In the genomic region with DNA sequence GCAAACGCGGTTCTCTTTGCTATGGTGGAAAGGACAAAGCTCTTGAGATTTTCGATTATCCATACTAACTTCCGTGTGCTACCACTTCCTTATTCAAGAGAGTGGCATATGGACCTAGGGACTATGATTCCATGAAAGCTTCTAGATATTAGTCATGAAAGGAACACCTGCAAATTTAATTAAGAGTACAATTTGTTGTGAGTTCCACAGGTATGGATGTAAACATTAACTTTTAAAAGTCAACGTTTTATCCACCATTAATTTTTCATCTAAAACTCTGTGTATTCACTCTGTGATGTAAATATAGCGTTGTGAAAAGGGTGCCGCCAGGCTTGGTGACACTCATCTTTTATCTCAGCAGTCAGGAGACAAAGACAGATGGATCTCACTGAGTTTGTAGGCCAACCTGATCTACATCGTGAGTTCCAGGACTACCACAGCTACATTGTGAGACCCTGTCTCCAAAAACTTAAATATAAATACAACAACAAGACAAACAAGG, we compare ENCODE assay signal across 8 mouse cellular contexts. TPM values are rescaled to one million over a fixed set of nuclear protein-coding genes. Genes with fewer than 3 reads are reported as not detected.
DNase-seq lines count a peak whose midpoint lies in the region; ATAC-seq and TF ChIP-seq lines count a peak whose summit lies in the region.

No protein-coding gene starts in this region.

- ATAC-seq in lung, embryonic 14.5 days (ENCODE audit: insufficient read depth) = peak; percentile 5; the same call in 1 of the 2 replicates
- no peak for ATAC-seq in embryonic facial prominence, embryonic 11.5 days (replicated peaks; ENCODE audit: insufficient number of reproducible peaks, low FRiP score, low TSS enrichment, low read depth)
- no peak for ATAC-seq in limb, embryonic 11.5 days (ENCODE audit: insufficient number of reproducible peaks, low FRiP score, low TSS enrichment, low read depth)

- H3K4me2 ChIP-seq in lung, embryonic 14.5 days = peak overlapping the region; percentile 56
- peak overlapping the region; percentile 61 for H3K4me2 ChIP-seq in embryonic facial prominence, embryonic 11.5 days (ENCODE audit: low read depth, low read length)
- H3K4me2 ChIP-seq in limb, embryonic 11.5 days (ENCODE audit: low read depth, severe bottlenecking) = peak overlapping the region; percentile 69

- no peak for TF ChIP-seq CTCF in lung, embryonic 14.5 days (IDR thresholded peaks at IDR 0.05; ENCODE audit: low read depth)
- TF ChIP-seq CTCF in olfactory bulb, adult 2 months (IDR thresholded peaks at IDR 0.05; ENCODE audit: insufficient read depth, low read depth, low read length) = no peak

- no peaks in the 10 kb centered on the region for H3K4me1 ChIP-seq in lung, embryonic 14.5 days (ENCODE audit: insufficient read depth)
- H3K4me1 ChIP-seq in embryonic facial prominence, embryonic 11.5 days (ENCODE audit: control insufficient read depth, insufficient read depth, low read length) = no peaks in the 10 kb centered on the region
- no peaks in the 10 kb centered on the region for H3K4me1 ChIP-seq in limb, embryonic 11.5 days (ENCODE audit: control insufficient read depth, insufficient read depth, low read length)
- H3K4me1 ChIP-seq in olfactory bulb, adult 2 months (ENCODE audit: control insufficient read depth, insufficient read depth, low read length) = no peaks in the 10 kb centered on the region

- peak; percentile 6 for DNase-seq in lung, embryonic 14.5 days
- no peak for DNase-seq in lung, postnatal 25 days (ENCODE audit: low spot score)
- no peak for DNase-seq in embryonic facial prominence, embryonic 11.5 days (ENCODE audit: low spot score)
- no peak for DNase-seq in limb, embryonic 11.5 days (ENCODE audit: low spot score)
- no peak for DNase-seq in right cerebral cortex, adult 18-20 months
- DNase-seq in adrenal gland, postnatal 36 days = no peak
- DNase-seq in gastrocnemius, postnatal 25 days = no peak

- no peaks in the 10 kb centered on the region for H3K27me3 ChIP-seq in lung, embryonic 14.5 days (ENCODE audit: insufficient read depth, low read length)
- no peaks in the 10 kb centered on the region for H3K27me3 ChIP-seq in embryonic facial prominence, embryonic 11.5 days (ENCODE audit: control insufficient read depth, insufficient read depth, low read length)
- no peaks in the 10 kb centered on the region for H3K27me3 ChIP-seq in limb, embryonic 11.5 days (ENCODE audit: control insufficient read depth, insufficient read depth, low read length)

- H3K9me3 ChIP-seq in lung, embryonic 14.5 days (ENCODE audit: low read depth, low read length) = no peaks in the 10 kb centered on the region
- no peaks in the 10 kb centered on the region for H3K9me3 ChIP-seq in embryonic facial prominence, embryonic 11.5 days (replicated peaks; ENCODE audit: control insufficient read depth, low read length)
- no peaks in the 10 kb centered on the region for H3K9me3 ChIP-seq in limb, embryonic 11.5 days (ENCODE audit: control insufficient read depth, low read length)

- no peak for TF ChIP-seq POLR2A in olfactory bulb, adult 2 months (IDR thresholded peaks at IDR 0.05; ENCODE audit: insufficient read depth, low read depth, low read length)

- H3K9ac ChIP-seq in lung, embryonic 14.5 days = peak overlapping the region; percentile 65
- H3K9ac ChIP-seq in embryonic facial prominence, embryonic 11.5 days (replicated peaks; ENCODE audit: low read length) = peak overlapping the region; percentile 77; the same call in 1 of the 2 replicates
- peak overlapping the region; percentile 67 for H3K9ac ChIP-seq in limb, embryonic 11.5 days (ENCODE audit: low read length)

- WGBS in lung, embryonic 14.5 days = 5% methylated on average over 8 of the region's 8 CpGs
- WGBS in embryonic facial prominence, embryonic 11.5 days = 24% methylated on average over 8 of the region's 8 CpGs
- WGBS in limb, embryonic 11.5 days = 25% methylated on average over 8 of the region's 8 CpGs
- WGBS in olfactory bulb, adult 2 months = 12% methylated on average over 8 of the region's 8 CpGs

- H3K36me3 ChIP-seq in lung, embryonic 14.5 days (ENCODE audit: insufficient read depth) = no peaks in the 10 kb centered on the region
- H3K36me3 ChIP-seq in embryonic facial prominence, embryonic 11.5 days (replicated peaks; ENCODE audit: control insufficient read depth, insufficient read depth, low read depth, low read length) = no peaks in the 10 kb centered on the region
- no peaks in the 10 kb centered on the region for H3K36me3 ChIP-seq in limb, embryonic 11.5 days (ENCODE audit: control insufficient read depth, insufficient read depth, low read length)

- H3K4me3 ChIP-seq in lung, embryonic 14.5 days (ENCODE audit: low read depth, low read length) = peak overlapping the region; percentile 65
- peak overlapping the region; percentile 75 for H3K4me3 ChIP-seq in embryonic facial prominence, embryonic 11.5 days (ENCODE audit: low read depth, low read length)
- peak overlapping the region; percentile 78 for H3K4me3 ChIP-seq in limb, embryonic 11.5 days (ENCODE audit: low read depth, low read length)
- H3K4me3 ChIP-seq in olfactory bulb, adult 2 months (ENCODE audit: insufficient read depth, low read depth, low read length) = peak overlapping the region; percentile 71; the same call in 1 of the 2 replicates

- H3K27ac ChIP-seq in lung, embryonic 14.5 days (ENCODE audit: low read depth) = no peak overlapping the region
- no peak overlapping the region for H3K27ac ChIP-seq in embryonic facial prominence, embryonic 11.5 days (replicated peaks; ENCODE audit: low read depth, low read length)
- H3K27ac ChIP-seq in limb, embryonic 11.5 days (replicated peaks; ENCODE audit: low read depth, low read length) = no peak overlapping the region
- no peak overlapping the region for H3K27ac ChIP-seq in olfactory bulb, adult 2 months (ENCODE audit: insufficient read depth, low read depth, low read length)

RNA-seq across cellular contexts. Expression of a gene that starts 0.8 kb away (rescaled TPM):
- polyA plus RNA-seq in lung, embryonic 14.5 days (2014; fragmentation: Nextera tagmentation; extraction: Ambion mirVana) = 9.7 and 10.5 TPM in 2 replicates
- polyA plus RNA-seq in embryonic facial prominence, embryonic 11.5 days (2014; fragmentation: Nextera tagmentation; extraction: Ambion mirVana) = 10.3 and 10.4 TPM in 2 replicates
- polyA plus RNA-seq in limb, embryonic 11.5 days (2014; fragmentation: Nextera tagmentation; extraction: Ambion mirVana) = 9.9 and 10.7 TPM in 2 replicates
- not detected in 2 replicates for polyA plus RNA-seq in olfactory bulb, adult 2 months (2012; ENCODE audit: insufficient read depth, insufficient read length, low replicate concordance, missing spikeins)
- total RNA-seq in adrenal gland, postnatal 36 days (2021) = 1 to 10 TPM; 3.5 to 3.9 TPM
- 1 to 10 TPM; 1.1 to 1.4 TPM for total RNA-seq in gastrocnemius, postnatal 25 days (2021)

RNA-seq across cellular contexts. Expression of a gene that starts 39.4 kb away (rescaled TPM):
- 12.1 and 13.4 TPM in 2 replicates for polyA plus RNA-seq in lung, embryonic 14.5 days (2014; fragmentation: Nextera tagmentation; extraction: Ambion mirVana)
- polyA plus RNA-seq in embryonic facial prominence, embryonic 11.5 days (2014; fragmentation: Nextera tagmentation; extraction: Ambion mirVana) = 18.1 and 20.2 TPM in 2 replicates
- polyA plus RNA-seq in limb, embryonic 11.5 days (2014; fragmentation: Nextera tagmentation; extraction: Ambion mirVana) = 16.6 and 17.2 TPM in 2 replicates
- not detected in 2 replicates for polyA plus RNA-seq in olfactory bulb, adult 2 months (2012; ENCODE audit: insufficient read depth, insufficient read length, low replicate concordance, missing spikeins)
- total RNA-seq in adrenal gland, postnatal 36 days (2021) = 1 to 10 TPM; 7.3 TPM
- total RNA-seq in gastrocnemius, postnatal 25 days (2021) = 1 to 10 TPM; 5.2 to 5.4 TPM

RNA-seq across cellular contexts. Expression of a gene that starts 45.8 kb away (rescaled TPM):
- polyA plus RNA-seq in lung, embryonic 14.5 days (2014; fragmentation: Nextera tagmentation; extraction: Ambion mirVana) = 4.5 and 4.6 TPM in 2 replicates
- polyA plus RNA-seq in embryonic facial prominence, embryonic 11.5 days (2014; fragmentation: Nextera tagmentation; extraction: Ambion mirVana) = 1.8 and 3.2 TPM in 2 replicates
- polyA plus RNA-seq in limb, embryonic 11.5 days (2014; fragmentation: Nextera tagmentation; extraction: Ambion mirVana) = 1.9 and 2.5 TPM in 2 replicates
- not detected in 2 replicates for polyA plus RNA-seq in olfactory bulb, adult 2 months (2012; ENCODE audit: insufficient read depth, insufficient read length, low replicate concordance, missing spikeins)
- 10 to 100 TPM; 29.6 to 33.9 TPM for total RNA-seq in adrenal gland, postnatal 36 days (2021)
- 1 to 10 TPM; 3.0 to 6.3 TPM for total RNA-seq in gastrocnemius, postnatal 25 days (2021)

Comparison
In these comparisons a context has a peak if more than half of its experiments do, and no peak if none do; other contexts are left out.
1. RNA of a gene that starts 39.4 kb away (polyA plus RNA-seq): 18.1 to 20.2 TPM in embryonic facial prominence, embryonic 11.5 days, 16.6 to 17.2 TPM in limb, embryonic 11.5 days and 12.1 to 13.4 TPM in lung, embryonic 14.5 days; not detected in olfactory bulb, adult 2 months; every median in the first group is over 10 times any median in the second.
2. Peak in every context shown above with its lines, with median percentiles within 50 percentile points of each other: H3K4me2 ChIP-seq, H3K4me3 ChIP-seq and H3K9ac ChIP-seq.